Mouse (Mus musculus) activated CD4-positive, CD25-positive, alpha-beta regulatory T cell (primary cell): ENCODE data around the gene H3f3a. TPM values are rescaled to one million over a fixed set of nuclear protein-coding genes. Genes with fewer than 3 reads are reported as not detected.

Experiments
- polyA plus RNA-seq, 2 experiments: library from polyadenylated mRNA; unstranded; fragments of 100-300 nt; shearing (Covaris generic); gene quantifications; one replicate each; pipeline ENCODE4 v1.2.1; 2017

The H3f3a gene
- 1,000 to 10,000 TPM; 1,310 to 1,629 TPM for polyA plus RNA-seq

GRCm38 (mm10) chr1:180813885-180814740, at the start of gene H3f3a:
TSS of gene H3f3a (minus strand) at chr1:180813943.

GRCm38 (mm10) chr1:180850316-180851270, 36.9 kb upstream of the H3f3a start, which contains the start of gene Sde2:
TSS of gene Sde2 (plus strand) at chr1:180851127.

Other genes with a start within 250 kb of the H3f3a start
- gene Parp1, start 245.0 kb downstream of the H3f3a start, polyA plus RNA-seq: 10 to 100 TPM; 53.9 to 70.0 TPM
- 10 to 100 TPM; 15.9 to 18.7 TPM for gene Lin9, start 172.8 kb downstream of the H3f3a start, polyA plus RNA-seq
- under 1 TPM in 1 of 2 experiments, not detected in 1; 0.29 TPM for gene Mixl1, start 116.9 kb downstream of the H3f3a start, polyA plus RNA-seq
- gene Acbd3, start 87.9 kb downstream of the H3f3a start, polyA plus RNA-seq: 10 to 100 TPM; 36.8 to 42.3 TPM
- 10 to 100 TPM; 38.8 to 43.6 TPM for gene Sde2, start 37.2 kb upstream of the H3f3a start, polyA plus RNA-seq
- gene Lefty2, start 79.2 kb upstream of the H3f3a start, polyA plus RNA-seq: not detected
- gene Pycr2, start 90.3 kb upstream of the H3f3a start, polyA plus RNA-seq: 10 to 100 TPM; 69.6 to 97.1 TPM
- under 1 TPM in 1 of 2 experiments, not detected in 1; 0.88 TPM for gene Lefty1, start 121.1 kb upstream of the H3f3a start, polyA plus RNA-seq
- gene Tmem63a, start 128.4 kb upstream of the H3f3a start, polyA plus RNA-seq: 10 to 100 TPM; 21.7 to 42.5 TPM
- gene Ephx1, start 207.0 kb upstream of the H3f3a start, polyA plus RNA-seq: 100 to 1,000 TPM; 158 to 201 TPM
- under 1 TPM in 1 of 2 experiments, not detected in 1; 0.14 TPM for gene 9130409I23Rik, start 237.3 kb upstream of the H3f3a start, polyA plus RNA-seq